Mouse (Mus musculus) stomach, embryonic 15.5 days (tissue): ENCODE results near the gene Dbndd1. TPM values are rescaled to one million over a fixed set of nuclear protein-coding genes. Genes with fewer than 3 reads are reported as not detected.
"Not testable (repeated sequence)": the region's sequence is repeated elsewhere in the genome, so short reads cannot be mapped to it uniquely, and the experiment has no call there.

Source experiments
- ATAC-seq: fragments of 200-750 bp; cut with Nextera tagmentation; 2 replicates; pipeline ENCODE4 v1.8.0; 2017; ENCODE audit warnings: low read depth, moderate number of reproducible peaks, moderate TSS enrichment; ENCODE audit not compliant: insufficient read depth, low FRiP score
- H3K27ac ChIP-seq: fragments of 300-500 bp; sonication (generic); 2 replicates; pipeline ENCODE4 v1.5.1; 2015; ENCODE audit warnings: mild to moderate bottlenecking, inconsistent platforms
- H3K27me3 ChIP-seq: fragments of 300-500 bp; sonication (generic); replicated peaks from 2 replicates; pipeline ENCODE4 v1.6.1; 2015; ENCODE audit warnings: inconsistent platforms
- H3K36me3 ChIP-seq: fragments of 300-500 bp; sonication (generic); 2 replicates; pipeline ENCODE4 v1.6.1; 2015; ENCODE audit warnings: inconsistent platforms
- H3K4me1 ChIP-seq: fragments of 300-500 bp; sonication (generic); 2 replicates; pipeline ENCODE4 v1.6.1; 2015; ENCODE audit warnings: inconsistent platforms
- H3K4me2 ChIP-seq: fragments of 300-500 bp; sonication (generic); 2 replicates; pipeline ENCODE4 v1.6.1; 2015; ENCODE audit warnings: mild to moderate bottlenecking, inconsistent platforms
- H3K4me3 ChIP-seq: fragments of 300-500 bp; sonication (generic); replicated peaks from 2 replicates; pipeline ENCODE4 v1.5.1; 2015; ENCODE audit warnings: inconsistent platforms
- H3K9ac ChIP-seq: fragments of 300-500 bp; sonication (generic); 2 replicates; pipeline ENCODE4 v1.6.1; 2015; ENCODE audit warnings: inconsistent platforms
- H3K9me3 ChIP-seq: fragments of 300-500 bp; sonication (generic); 2 replicates; pipeline ENCODE4 v1.6.1; 2016; ENCODE audit warnings: inconsistent platforms
- whole genome bisulfite sequencing: fragments of 180-500 bp; shearing (Covaris S2); methylation state at CpG from one replicate; pipeline ENCODE4 v1.1.7; 2015; 5-methylcytosine and 5-hydroxymethylcytosine counted together
- polyA plus RNA-seq: library from polyadenylated mRNA; unstranded; fragments of >200 nt; fragmentation: Nextera tagmentation; extraction: Ambion mirVana; gene quantifications from 2 replicates; pipeline ENCODE4 v1.2.1, GENCODE M21; 2015

Gene Dbndd1
- polyA plus RNA-seq, 1 experiment from 2014 or later, result 2.9 TPM

GRCm38 (mm10) chr8:123491280-123492075, 23.8 kb downstream of the Dbndd1 start:
- no peaks in the 10 kb centered on the region for H3K27me3 ChIP-seq
- H3K4me3 ChIP-seq, result no peak overlapping the region
- H3K4me1 ChIP-seq, result no peaks in the 10 kb centered on the region
- no peak overlapping the region for H3K27ac ChIP-seq
- no peak for ATAC-seq
- H3K9ac ChIP-seq, result no peak overlapping the region
- peaks cover 77% of the 10 kb centered on the region for H3K36me3 ChIP-seq
- H3K4me2 ChIP-seq, result no peak overlapping the region
- no peaks in the 10 kb centered on the region for H3K9me3 ChIP-seq
- WGBS, result 88% methylated on average over 15 of the region's 15 CpGs

GRCm38 (mm10) chr8:123482627-123483026, 32.6 kb downstream of the Dbndd1 start:
- no peak overlapping the region for H3K9ac ChIP-seq
- no peak overlapping the region for H3K4me2 ChIP-seq
- H3K4me1 ChIP-seq, result peaks cover 10% of the 10 kb centered on the region; the same call in 1 of the 2 replicates
- H3K27ac ChIP-seq, result no peak overlapping the region
- no peaks in the 10 kb centered on the region for H3K27me3 ChIP-seq
- no peak overlapping the region for H3K4me3 ChIP-seq
- peaks cover 46% of the 10 kb centered on the region for H3K36me3 ChIP-seq
- no peaks in the 10 kb centered on the region for H3K9me3 ChIP-seq
- ATAC-seq, result no peak
- WGBS, result 86% methylated on average over 7 of the region's 7 CpGs

GRCm38 (mm10) chr8:123478456-123479218, 36.6 kb downstream of the Dbndd1 start:
- no peaks in the 10 kb centered on the region for H3K9me3 ChIP-seq
- H3K27me3 ChIP-seq, result no peaks in the 10 kb centered on the region
- WGBS, result 36% methylated on average over 16 of the region's 16 CpGs
- H3K4me1 ChIP-seq, result peaks cover 15% of the 10 kb centered on the region
- H3K4me3 ChIP-seq, result peak overlapping the region; percentile 82
- no peak for ATAC-seq
- peak overlapping the region; percentile 67 for H3K9ac ChIP-seq
- H3K4me2 ChIP-seq, result peak overlapping the region; percentile 83
- H3K36me3 ChIP-seq, result peaks cover 17% of the 10 kb centered on the region
- peak overlapping the region; percentile 96; the same call in 1 of the 2 replicates for H3K27ac ChIP-seq

- Histone ChIP-seq H3K4me2 (peak within 1 kb of the TSS; percentile 83), H3K9ac (peak within 1 kb of the TSS; percentile 67), H3K4me3 (peak within 1 kb of the TSS; percentile 82), H3K4me1 (peaks cover 15% of the 10 kb centered on the region), H3K36me3 (peaks cover 15% of the 10 kb centered on the region; the same call in 1 of the 2 replicates), H3K9me3 (no peaks in the 10 kb centered on the region), H3K27me3 (no peaks in the 10 kb centered on the region), H3K27ac (peak within 1 kb of the TSS; percentile 96)
- ATAC-seq, result peak; percentile 94
- WGBS, result under 1% methylated on average over 57 of the region's 58 CpGs
Observed at GRCm38 (mm10) chr8:123477737-123478258, 37.5 kb downstream of the Dbndd1 start, which contains the start of gene Afg3l1. TSS of gene Afg3l1 (plus strand) at chr8:123477903.

- 0 out of 2 replicates have a peak, but pooled peaks have one; percentile 14 for ATAC-seq
- peaks cover 15% of the 10 kb centered on the region for H3K4me1 ChIP-seq
- H3K27ac ChIP-seq, result peak overlapping the region; percentile 96; the same call in 1 of the 2 replicates
- H3K4me3 ChIP-seq, result peak overlapping the region; percentile 82
- no peaks in the 10 kb centered on the region for H3K27me3 ChIP-seq
- peak overlapping the region; percentile 35; the same call in 1 of the 2 replicates for H3K9ac ChIP-seq
- WGBS, result 8% methylated on average over 33 of the region's 34 CpGs
- peaks cover 11% of the 10 kb centered on the region; the same call in 1 of the 2 replicates for H3K36me3 ChIP-seq
- peak overlapping the region; percentile 83 for H3K4me2 ChIP-seq
- no peaks in the 10 kb centered on the region for H3K9me3 ChIP-seq
Observed at GRCm38 (mm10) chr8:123476911-123477736, 38.1 kb downstream of the Dbndd1 start.

- H3K9ac ChIP-seq, H3K4me3 ChIP-seq, H3K27me3 ChIP-seq, H3K27ac ChIP-seq, H3K9me3 ChIP-seq, H3K36me3 ChIP-seq, H3K4me2 ChIP-seq, ATAC-seq: not testable (repeated sequence)
- peaks cover 15% of the 10 kb centered on the region for H3K4me1 ChIP-seq
- WGBS, result 62% methylated on average over 5 of the region's 5 CpGs
Observed at GRCm38 (mm10) chr8:123474549-123474948, 40.7 kb downstream of the Dbndd1 start.

- H3K36me3 ChIP-seq, H3K27me3 ChIP-seq, H3K9ac ChIP-seq, ATAC-seq, H3K9me3 ChIP-seq, H3K4me1 ChIP-seq, H3K4me3 ChIP-seq, H3K4me2 ChIP-seq, H3K27ac ChIP-seq: not testable (repeated sequence)
- 42% methylated on average over 6 of the region's 6 CpGs for WGBS
Observed at GRCm38 (mm10) chr8:123472991-123473390, 42.3 kb downstream of the Dbndd1 start.

GRCm38 (mm10) chr8:123467476-123467875, 47.8 kb downstream of the Dbndd1 start:
- Histone ChIP-seq H3K36me3 (no peaks in the 10 kb centered on the region), H3K9ac (no peak overlapping the region), H3K4me1 (no peaks in the 10 kb centered on the region), H3K4me2 (no peak overlapping the region), H3K4me3 (no peak overlapping the region), H3K9me3 (no peaks in the 10 kb centered on the region), H3K27ac (no peak overlapping the region), H3K27me3 (no peaks in the 10 kb centered on the region)
- 72% methylated on average over 3 of the region's 3 CpGs for WGBS
- ATAC-seq, result no peak

- H3K27me3 ChIP-seq, result no peaks in the 10 kb centered on the region
- peaks cover 6% of the 10 kb centered on the region for H3K36me3 ChIP-seq
- H3K4me1 ChIP-seq, result no peaks in the 10 kb centered on the region
- H3K27ac ChIP-seq, result no peak overlapping the region
- no peak for ATAC-seq
- no peak overlapping the region for H3K9ac ChIP-seq
- no peak overlapping the region for H3K4me3 ChIP-seq
- 87% methylated on average over 4 of the region's 4 CpGs for WGBS
- no peaks in the 10 kb centered on the region for H3K9me3 ChIP-seq
- H3K4me2 ChIP-seq, result no peak overlapping the region
Observed at GRCm38 (mm10) chr8:123463651-123464050, 51.6 kb downstream of the Dbndd1 start.
